Mouse (Mus musculus): Measurements from ENCODE around the gene Ryr1. TPM values are rescaled to one million over a fixed set of nuclear protein-coding genes. Genes with fewer than 3 reads are reported as not detected.

Gene Ryr1
- polyA plus RNA-seq, 1 experiment: 0.02 TPM

- no peak for TF ChIP-seq GATA1 (IDR thresholded peaks at IDR 0.05; ENCODE audit: low read length)
Observed at GRCm38 (mm10) chr7:29032685-29033084, 92.3 kb downstream of the Ryr1 start.

GRCm38 (mm10) chr7:29031641-29032040, 93.3 kb downstream of the Ryr1 start:
- TF ChIP-seq GATA1 (IDR thresholded peaks at IDR 0.05; ENCODE audit: low read length): no peak

GRCm38 (mm10) chr7:29029690-29030656, 95.0 kb downstream of the Ryr1 start:
- peak; percentile 94 for TF ChIP-seq GATA1 (IDR thresholded peaks at IDR 0.05; ENCODE audit: low read length)

- no peak for TF ChIP-seq GATA1 (IDR thresholded peaks at IDR 0.05; ENCODE audit: low read length)
Observed at GRCm38 (mm10) chr7:29028761-29029160, 96.2 kb downstream of the Ryr1 start.

- TF ChIP-seq GATA1 (IDR thresholded peaks at IDR 0.05; ENCODE audit: low read length): no peak
Observed at GRCm38 (mm10) chr7:29026811-29027210, 98.2 kb downstream of the Ryr1 start.

- no peak for TF ChIP-seq GATA1 (IDR thresholded peaks at IDR 0.05; ENCODE audit: low read length)
Observed at GRCm38 (mm10) chr7:29026195-29026594, 98.8 kb downstream of the Ryr1 start.

- no peak for TF ChIP-seq GATA1 (IDR thresholded peaks at IDR 0.05; ENCODE audit: low read length)
Observed at GRCm38 (mm10) chr7:29025566-29025965, 99.4 kb downstream of the Ryr1 start.

GRCm38 (mm10) chr7:29023514-29023913, 101.5 kb downstream of the Ryr1 start:
- no peak for TF ChIP-seq GATA1 (IDR thresholded peaks at IDR 0.05; ENCODE audit: low read length)

- no peak for TF ChIP-seq GATA1 (IDR thresholded peaks at IDR 0.05; ENCODE audit: low read length)
Observed at GRCm38 (mm10) chr7:29022479-29022878, 102.5 kb downstream of the Ryr1 start.

- TF ChIP-seq GATA1 (IDR thresholded peaks at IDR 0.05; ENCODE audit: low read length): no peak
Observed at GRCm38 (mm10) chr7:29019447-29020220, 105.3 kb downstream of the Ryr1 start.

GRCm38 (mm10) chr7:29017222-29017621, 107.8 kb downstream of the Ryr1 start:
- TF ChIP-seq GATA1 (IDR thresholded peaks at IDR 0.05; ENCODE audit: low read length): no peak

GRCm38 (mm10) chr7:29016440-29016839, 108.5 kb downstream of the Ryr1 start:
- no peak for TF ChIP-seq GATA1 (IDR thresholded peaks at IDR 0.05; ENCODE audit: low read length)

GRCm38 (mm10) chr7:29014984-29015383, 110.0 kb downstream of the Ryr1 start:
- TF ChIP-seq GATA1 (IDR thresholded peaks at IDR 0.05; ENCODE audit: low read length): no peak

- TF ChIP-seq GATA1 (IDR thresholded peaks at IDR 0.05; ENCODE audit: low read length): no peak
Observed at GRCm38 (mm10) chr7:29008714-29009113, 116.3 kb downstream of the Ryr1 start.

- no peak for TF ChIP-seq GATA1 (IDR thresholded peaks at IDR 0.05; ENCODE audit: low read length)
Observed at GRCm38 (mm10) chr7:29008171-29008570, 116.8 kb downstream of the Ryr1 start.
